Mouse (Mus musculus) bone marrow, adult 2 months (tissue): ENCODE measurements around the gene Mbd3.

Experiments
- CTCF ChIP-seq: fragments of 200-500 bp; IDR thresholded peaks from 2 replicates; pipeline ENCODE4 v1.5.1; 2011; ENCODE audit warnings: low read length, control low read depth; ENCODE audit not compliant: control insufficient read depth, insufficient read depth
- POLR2A ChIP-seq: fragments of 200-500 bp; IDR thresholded peaks from 2 replicates; pipeline ENCODE4 v1.6.1; 2011; ENCODE audit warnings: low read depth, mild to moderate bottlenecking, control low read depth, low read length, borderline replicate concordance; ENCODE audit not compliant: control insufficient read depth

DNA sequence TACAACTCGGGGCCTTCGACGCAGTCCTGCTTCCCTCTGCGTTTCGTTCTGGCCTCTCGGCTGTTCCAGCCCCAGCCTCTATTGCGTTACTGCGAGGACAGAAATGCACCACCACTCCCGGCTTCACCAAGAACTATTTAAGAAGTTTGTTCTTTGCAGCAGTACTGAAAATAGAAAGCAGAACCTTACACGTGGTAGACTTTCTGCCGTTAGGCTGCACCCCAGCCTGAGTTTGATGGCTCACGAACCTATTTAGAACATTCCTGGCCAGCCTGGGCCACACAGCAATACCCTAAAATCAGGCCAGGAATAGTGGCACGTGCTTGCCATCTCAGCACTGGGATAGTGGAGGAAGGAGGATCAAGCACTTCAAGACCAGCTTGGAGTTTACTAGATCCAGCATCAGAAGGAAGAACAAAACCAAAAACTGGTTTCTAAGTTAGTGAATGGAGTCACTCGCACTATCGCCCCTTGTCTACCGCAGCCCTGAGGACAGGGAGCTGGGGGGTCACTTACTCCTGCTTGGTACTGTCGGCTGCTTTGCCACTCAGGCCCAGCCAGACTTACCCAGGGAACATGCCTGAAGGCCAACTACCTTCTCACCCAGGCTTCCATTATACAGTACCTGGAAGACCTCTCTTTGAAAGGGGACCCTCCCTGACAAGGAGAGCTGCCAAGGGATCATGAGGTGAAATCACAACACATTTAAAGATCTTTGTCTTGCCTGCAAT, 788 bp upstream of the Mbd3 start:
- no peak for TF ChIP-seq POLR2A
- no peak for TF ChIP-seq CTCF
